ENCODE assay signal across 14 mouse cellular contexts in the genomic region with DNA sequence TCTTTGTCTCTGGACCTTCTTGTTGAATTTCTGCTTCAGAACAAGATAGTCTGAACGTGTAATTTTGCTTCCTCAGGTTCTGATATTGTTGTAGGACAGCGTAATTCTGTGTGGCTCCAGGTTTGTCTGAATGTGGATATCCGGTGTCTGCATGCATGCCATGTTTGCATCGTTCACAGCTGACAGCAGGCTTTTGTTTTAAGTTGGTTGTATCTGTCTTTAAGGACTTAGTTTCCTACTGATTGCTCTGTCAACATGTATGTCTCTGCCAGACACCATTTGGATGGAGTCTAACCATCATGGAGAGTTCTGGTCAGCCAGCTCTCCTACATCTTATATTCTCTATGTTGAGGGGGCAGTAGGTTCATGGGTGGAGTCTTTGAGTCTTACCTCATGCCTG. TPM values are rescaled to one million over a fixed set of nuclear protein-coding genes. Genes with fewer than 3 reads are reported as not detected.
DNase-seq lines count a peak whose midpoint lies in the region; ATAC-seq and TF ChIP-seq lines count a peak whose summit lies in the region.
"Had no signal": no experiment of that assay in that cellular context is flagged by ENCODE, and none has a peak within 500 bp of the region (broad histone marks: within the 10 kb centered on the region; RNA-seq: fewer than 3 reads in every experiment).

No protein-coding gene starts in this region.

- DNase-seq in embryonic facial prominence, embryonic 11.5 days (ENCODE audit: low spot score) = no peak
- no peak for DNase-seq in adrenal gland, postnatal 36 days
- DNase-seq in forebrain, postnatal 0 days = no peak
- DNase-seq: adrenal gland, adult 2 months; cerebellum, adult 18-20 months; gastrocnemius, postnatal 36 days; kidney, postnatal 14 days had no signal

- H3K27ac ChIP-seq in intestine, embryonic 15.5 days = no peak overlapping the region
- H3K27ac ChIP-seq in intestine, postnatal 0 days (ENCODE audit: low read depth, low read length) = no peak overlapping the region
- H3K27ac ChIP-seq in embryonic facial prominence, embryonic 11.5 days (replicated peaks; ENCODE audit: low read depth, low read length) = no peak overlapping the region
- H3K27ac ChIP-seq in embryonic facial prominence, embryonic 13.5 days = peak overlapping the region; percentile 83
- H3K27ac ChIP-seq in limb, embryonic 15.5 days = no peak overlapping the region
- no peak overlapping the region for H3K27ac ChIP-seq in forebrain, postnatal 0 days (ENCODE audit: low read depth, low read length)
- H3K27ac ChIP-seq: midbrain, embryonic 10.5 days had no signal

- H3K4me3 ChIP-seq in intestine, embryonic 15.5 days (replicated peaks) = 0 out of 2 replicates have a peak overlapping the region, but pooled peaks have one; percentile 9
- no peak overlapping the region for H3K4me3 ChIP-seq in intestine, postnatal 0 days (ENCODE audit: low read depth, low read length)
- 0 out of 2 replicates have a peak overlapping the region, but pooled peaks have one; percentile 2 for H3K4me3 ChIP-seq in embryonic facial prominence, embryonic 11.5 days (ENCODE audit: low read depth, low read length)
- peak overlapping the region; percentile 64 for H3K4me3 ChIP-seq in embryonic facial prominence, embryonic 13.5 days
- H3K4me3 ChIP-seq in limb, embryonic 15.5 days = peak overlapping the region; percentile 27; the same call in 1 of the 2 replicates
- no peak overlapping the region for H3K4me3 ChIP-seq in forebrain, postnatal 0 days (ENCODE audit: low read depth, low read length)
- H3K4me3 ChIP-seq: midbrain, embryonic 10.5 days had no signal

- H3K27me3 ChIP-seq in intestine, embryonic 15.5 days (replicated peaks) = peaks cover 87% of the 10 kb centered on the region
- peaks cover 96% of the 10 kb centered on the region for H3K27me3 ChIP-seq in intestine, postnatal 0 days (replicated peaks; ENCODE audit: control insufficient read depth, insufficient read depth, low read length)
- peaks cover 50% of the 10 kb centered on the region for H3K27me3 ChIP-seq in embryonic facial prominence, embryonic 11.5 days (ENCODE audit: control insufficient read depth, insufficient read depth, low read length)
- H3K27me3 ChIP-seq in embryonic facial prominence, embryonic 13.5 days = peaks cover 96% of the 10 kb centered on the region
- peaks cover 78% of the 10 kb centered on the region for H3K27me3 ChIP-seq in limb, embryonic 15.5 days
- peaks cover 82% of the 10 kb centered on the region for H3K27me3 ChIP-seq in forebrain, postnatal 0 days (ENCODE audit: insufficient read depth, low read length)

- ATAC-seq in intestine, embryonic 15.5 days = no peak
- no peak for ATAC-seq in intestine, postnatal 0 days
- no peak for ATAC-seq in embryonic facial prominence, embryonic 11.5 days (replicated peaks; ENCODE audit: insufficient number of reproducible peaks, low FRiP score, low TSS enrichment, low read depth)
- ATAC-seq in embryonic facial prominence, embryonic 13.5 days (ENCODE audit: insufficient number of reproducible peaks, insufficient read depth, low FRiP score, low TSS enrichment, low read depth) = no peak
- no peak for ATAC-seq in limb, embryonic 15.5 days (ENCODE audit: insufficient number of reproducible peaks, low FRiP score, low TSS enrichment, low read depth)
- ATAC-seq in forebrain, postnatal 0 days = no peak
- ATAC-seq: CD4-positive, CD25-positive, alpha-beta regulatory T cell, adult 4 months had no signal

- no peak for TF ChIP-seq CTCF in intestine, postnatal 0 days (IDR thresholded peaks at IDR 0.05; ENCODE audit: low read depth)
- no peak for TF ChIP-seq CTCF in forebrain, postnatal 0 days (IDR thresholded peaks at IDR 0.05; ENCODE audit: low read depth)

- peaks cover 18% of the 10 kb centered on the region; the same call in 1 of the 2 replicates for H3K4me1 ChIP-seq in intestine, embryonic 15.5 days (replicated peaks)
- H3K4me1 ChIP-seq in intestine, postnatal 0 days (replicated peaks; ENCODE audit: control insufficient read depth, insufficient read depth, low read length) = no peaks in the 10 kb centered on the region
- peaks cover 8% of the 10 kb centered on the region for H3K4me1 ChIP-seq in embryonic facial prominence, embryonic 11.5 days (ENCODE audit: control insufficient read depth, insufficient read depth, low read length)
- H3K4me1 ChIP-seq in embryonic facial prominence, embryonic 13.5 days = peaks cover 41% of the 10 kb centered on the region
- H3K4me1 ChIP-seq in limb, embryonic 15.5 days = peaks cover 46% of the 10 kb centered on the region
- H3K4me1 ChIP-seq in forebrain, postnatal 0 days (ENCODE audit: insufficient read depth) = no peaks in the 10 kb centered on the region; the same call in 1 of the 2 replicates

- H3K36me3 ChIP-seq in intestine, embryonic 15.5 days = no peaks in the 10 kb centered on the region
- H3K36me3 ChIP-seq in intestine, postnatal 0 days (ENCODE audit: control insufficient read depth, insufficient read depth) = no peaks in the 10 kb centered on the region
- no peaks in the 10 kb centered on the region for H3K36me3 ChIP-seq in embryonic facial prominence, embryonic 11.5 days (replicated peaks; ENCODE audit: control insufficient read depth, insufficient read depth, low read depth, low read length)
- H3K36me3 ChIP-seq in embryonic facial prominence, embryonic 13.5 days = 0 out of 2 replicates have a peak, but pooled peaks cover 3% of the 10 kb centered on the region
- H3K36me3 ChIP-seq in limb, embryonic 15.5 days = no peaks in the 10 kb centered on the region
- no peaks in the 10 kb centered on the region for H3K36me3 ChIP-seq in forebrain, postnatal 0 days (ENCODE audit: insufficient read depth)
- H3K36me3 ChIP-seq: midbrain, embryonic 10.5 days had no signal

- no peak overlapping the region for H3K9ac ChIP-seq in intestine, embryonic 15.5 days
- H3K9ac ChIP-seq in intestine, postnatal 0 days (ENCODE audit: low read depth, low read length) = no peak overlapping the region
- H3K9ac ChIP-seq in embryonic facial prominence, embryonic 11.5 days (replicated peaks; ENCODE audit: low read length) = no peak overlapping the region
- H3K9ac ChIP-seq in embryonic facial prominence, embryonic 13.5 days = peak overlapping the region; percentile 90
- H3K9ac ChIP-seq in limb, embryonic 15.5 days = no peak overlapping the region
- H3K9ac ChIP-seq in forebrain, postnatal 0 days = no peak overlapping the region

- H3K4me2 ChIP-seq in intestine, embryonic 15.5 days (replicated peaks) = peak overlapping the region; percentile 36
- H3K4me2 ChIP-seq in intestine, postnatal 0 days (replicated peaks; ENCODE audit: low read depth) = no peak overlapping the region
- 0 out of 2 replicates have a peak overlapping the region, but pooled peaks have one; percentile 38 for H3K4me2 ChIP-seq in embryonic facial prominence, embryonic 11.5 days (ENCODE audit: low read depth, low read length)
- H3K4me2 ChIP-seq in embryonic facial prominence, embryonic 13.5 days = peak overlapping the region; percentile 72
- peak overlapping the region; percentile 75; the same call in 1 of the 2 replicates for H3K4me2 ChIP-seq in limb, embryonic 15.5 days
- no peak overlapping the region for H3K4me2 ChIP-seq in forebrain, postnatal 0 days (ENCODE audit: low read depth)

- 30% methylated on average over 4 of the region's 4 CpGs for WGBS in intestine, embryonic 15.5 days
- WGBS in intestine, postnatal 0 days = 38% methylated on average over 4 of the region's 4 CpGs
- WGBS in embryonic facial prominence, embryonic 11.5 days = 13% methylated on average over 4 of the region's 4 CpGs
- WGBS in embryonic facial prominence, embryonic 13.5 days = 15% methylated on average over 4 of the region's 4 CpGs
- WGBS in limb, embryonic 15.5 days = 43% methylated on average over 4 of the region's 4 CpGs
- WGBS in forebrain, postnatal 0 days = 8% methylated on average over 4 of the region's 4 CpGs

- no peaks in the 10 kb centered on the region for H3K9me3 ChIP-seq in intestine, embryonic 15.5 days
- H3K9me3 ChIP-seq in intestine, postnatal 0 days (ENCODE audit: control insufficient read depth) = no peaks in the 10 kb centered on the region
- H3K9me3 ChIP-seq in embryonic facial prominence, embryonic 11.5 days (replicated peaks; ENCODE audit: control insufficient read depth, low read length) = no peaks in the 10 kb centered on the region
- H3K9me3 ChIP-seq in embryonic facial prominence, embryonic 13.5 days = no peaks in the 10 kb centered on the region
- no peaks in the 10 kb centered on the region for H3K9me3 ChIP-seq in limb, embryonic 15.5 days
- no peaks in the 10 kb centered on the region for H3K9me3 ChIP-seq in forebrain, postnatal 0 days (ENCODE audit: low read length)
- H3K9me3 ChIP-seq: midbrain, embryonic 10.5 days had no signal

RNA-seq across cellular contexts. Expression of a gene that starts 8.7 kb away (rescaled TPM):
- 37.1 and 37.8 TPM in 2 replicates for polyA plus RNA-seq in intestine, embryonic 15.5 days (2015; fragmentation: Nextera tagmentation; extraction: Ambion mirVana)
- 20.1 and 25.0 TPM in 2 replicates for polyA plus RNA-seq in intestine, postnatal 0 days (2015; fragmentation: Nextera tagmentation; extraction: Ambion mirVana)
- polyA plus RNA-seq in embryonic facial prominence, embryonic 11.5 days (2014; fragmentation: Nextera tagmentation; extraction: Ambion mirVana) = 43.8 and 46.8 TPM in 2 replicates
- 165 TPM in 2 replicates for polyA plus RNA-seq in embryonic facial prominence, embryonic 13.5 days (2015; fragmentation: Nextera tagmentation; extraction: Ambion mirVana)
- 68.9 and 73.4 TPM in 2 replicates for polyA plus RNA-seq in limb, embryonic 15.5 days (2015; fragmentation: Nextera tagmentation; extraction: Ambion mirVana)
- total RNA-seq in adrenal gland, postnatal 36 days (2021) = 1 to 10 TPM; 2.3 to 3.7 TPM
- total RNA-seq in forebrain, postnatal 0 days (2014; rRNA removed) = 4.2 and 8.4 TPM in 2 replicates
- polyA plus RNA-seq in forebrain, postnatal 0 days (2015; fragmentation: Nextera tagmentation; extraction: Ambion mirVana) = 5.6 and 7.4 TPM in 2 replicates
- total RNA-seq: MEL had no signal
- polyA plus RNA-seq: CD4-positive, CD25-positive, alpha-beta regulatory T cell, adult 4 months had no signal

Comparison
In these comparisons a context has a peak if more than half of its experiments do, and no peak if none do; other contexts are left out.
1. H3K4me2 ChIP-seq: peak in intestine, embryonic 15.5 days (single experiment), embryonic facial prominence, embryonic 11.5 days (single experiment), embryonic facial prominence, embryonic 13.5 days (single experiment) and limb, embryonic 15.5 days (single experiment); none in intestine, postnatal 0 days (single experiment) and forebrain, postnatal 0 days (single experiment).
2. H3K4me3 ChIP-seq: peak in intestine, embryonic 15.5 days (single experiment), embryonic facial prominence, embryonic 11.5 days (single experiment), embryonic facial prominence, embryonic 13.5 days (single experiment) and limb, embryonic 15.5 days (single experiment); none in intestine, postnatal 0 days (single experiment) and forebrain, postnatal 0 days (single experiment).